Mouse (Mus musculus): Measurements from ENCODE around the gene H2-Oa. TPM values are rescaled to one million over a fixed set of nuclear protein-coding genes. Genes with fewer than 3 reads are reported as not detected.
"Not testable (repeated sequence)": the region's sequence is repeated elsewhere in the genome, so short reads cannot be mapped to it uniquely, and the experiment has no call there.

Gene H2-Oa
- polyA plus RNA-seq, 1 experiment = 9.5 TPM

GRCm38 (mm10) chr17:34135297-34136224 is 43.4 kb downstream of the H2-Oa start:
- H3K9me3 ChIP-seq = no peaks in the 10 kb centered on the region
- TF ChIP-seq FLI1 (IDR thresholded peaks at IDR 0.05; ENCODE audit: low read length) (no peak), GATA1 (IDR thresholded peaks at IDR 0.05; ENCODE audit: borderline replicate concordance, low read length) (no peak)
- peaks cover 11% of the 10 kb centered on the region for H3K36me3 ChIP-seq (replicated peaks; ENCODE audit: low read length)
- peaks cover 32% of the 10 kb centered on the region for H3K27me3 ChIP-seq (replicated peaks)
- peaks cover 51% of the 10 kb centered on the region for H3K4me1 ChIP-seq
- H3K4me3 ChIP-seq (replicated peaks) = peak overlapping the region; percentile 93

GRCm38 (mm10) chr17:34137601-34138000 is 45.5 kb downstream of the H2-Oa start:
- H3K36me3 ChIP-seq (replicated peaks; ENCODE audit: low read length) = peaks cover 11% of the 10 kb centered on the region
- H3K4me1 ChIP-seq = peaks cover 64% of the 10 kb centered on the region
- no peak overlapping the region for H3K4me3 ChIP-seq (replicated peaks)
- H3K27me3 ChIP-seq (replicated peaks) = peaks cover 35% of the 10 kb centered on the region
- no peaks in the 10 kb centered on the region for H3K9me3 ChIP-seq
- TF ChIP-seq FLI1 (IDR thresholded peaks at IDR 0.05; ENCODE audit: low read length) (no peak), GATA1 (IDR thresholded peaks at IDR 0.05; ENCODE audit: borderline replicate concordance, low read length) (no peak)

GRCm38 (mm10) chr17:34138655-34139054 is 46.5 kb downstream of the H2-Oa start:
- Histone ChIP-seq H3K36me3 (replicated peaks; ENCODE audit: low read length) (peaks cover 11% of the 10 kb centered on the region), H3K27me3 (replicated peaks) (peaks cover 35% of the 10 kb centered on the region), H3K4me3 (replicated peaks) (no peak overlapping the region), H3K9me3 (no peaks in the 10 kb centered on the region), H3K4me1 (peaks cover 71% of the 10 kb centered on the region)
- TF ChIP-seq GATA1 (IDR thresholded peaks at IDR 0.05; ENCODE audit: borderline replicate concordance, low read length) (no peak), FLI1 (IDR thresholded peaks at IDR 0.05; ENCODE audit: low read length) (no peak)

GRCm38 (mm10) chr17:34139416-34139815 is 47.3 kb downstream of the H2-Oa start:
- peak overlapping the region; percentile 23 for H3K4me3 ChIP-seq (replicated peaks)
- peaks cover 65% of the 10 kb centered on the region for H3K4me1 ChIP-seq
- H3K36me3 ChIP-seq (replicated peaks; ENCODE audit: low read length) = peaks cover 11% of the 10 kb centered on the region
- peaks cover 35% of the 10 kb centered on the region for H3K27me3 ChIP-seq (replicated peaks)
- no peak for TF ChIP-seq FLI1 (IDR thresholded peaks at IDR 0.05; ENCODE audit: low read length)
- TF ChIP-seq GATA1 (IDR thresholded peaks at IDR 0.05; ENCODE audit: borderline replicate concordance, low read length) = no peak
- H3K9me3 ChIP-seq = no peaks in the 10 kb centered on the region

GRCm38 (mm10) chr17:34140240-34140639 is 48.1 kb downstream of the H2-Oa start:
- peaks cover 35% of the 10 kb centered on the region for H3K27me3 ChIP-seq (replicated peaks)
- no peaks in the 10 kb centered on the region for H3K9me3 ChIP-seq
- H3K4me1 ChIP-seq = peaks cover 57% of the 10 kb centered on the region
- peaks cover 11% of the 10 kb centered on the region for H3K36me3 ChIP-seq (replicated peaks; ENCODE audit: low read length)
- H3K4me3 ChIP-seq (replicated peaks) = no peak overlapping the region
- TF ChIP-seq FLI1 (IDR thresholded peaks at IDR 0.05; ENCODE audit: low read length) (no peak), GATA1 (IDR thresholded peaks at IDR 0.05; ENCODE audit: borderline replicate concordance, low read length) (no peak)

GRCm38 (mm10) chr17:34141448-34141847 is 49.3 kb downstream of the H2-Oa start:
- peaks cover 46% of the 10 kb centered on the region for H3K4me1 ChIP-seq
- TF ChIP-seq GATA1 (IDR thresholded peaks at IDR 0.05; ENCODE audit: borderline replicate concordance, low read length) (no peak), FLI1 (IDR thresholded peaks at IDR 0.05; ENCODE audit: low read length) (no peak)
- H3K4me3 ChIP-seq (replicated peaks) = no peak overlapping the region
- peaks cover 11% of the 10 kb centered on the region for H3K36me3 ChIP-seq (replicated peaks; ENCODE audit: low read length)
- no peaks in the 10 kb centered on the region for H3K9me3 ChIP-seq
- peaks cover 36% of the 10 kb centered on the region for H3K27me3 ChIP-seq (replicated peaks)

- Histone ChIP-seq H3K9me3 (no peaks in the 10 kb centered on the region), H3K4me3 (replicated peaks) (peak overlapping the region; percentile 73), H3K4me1 (peaks cover 42% of the 10 kb centered on the region), H3K36me3 (replicated peaks; ENCODE audit: low read length) (peaks cover 9% of the 10 kb centered on the region), H3K27me3 (replicated peaks) (peaks cover 30% of the 10 kb centered on the region)
- TF ChIP-seq FLI1 (IDR thresholded peaks at IDR 0.05; ENCODE audit: low read length) (no peak), GATA1 (IDR thresholded peaks at IDR 0.05; ENCODE audit: borderline replicate concordance, low read length) (no peak)
Observed at GRCm38 (mm10) chr17:34142456-34143010, 50.4 kb downstream of the H2-Oa start.

- H3K36me3 ChIP-seq (replicated peaks; ENCODE audit: low read length) = peaks cover 4% of the 10 kb centered on the region
- peak within 1 kb of the TSS; percentile 73 for H3K4me3 ChIP-seq (replicated peaks)
- H3K4me1 ChIP-seq = peaks cover 42% of the 10 kb centered on the region
- peaks cover 28% of the 10 kb centered on the region for H3K27me3 ChIP-seq (replicated peaks)
- no peaks in the 10 kb centered on the region for H3K9me3 ChIP-seq
- TF ChIP-seq GATA1 (IDR thresholded peaks at IDR 0.05; ENCODE audit: borderline replicate concordance, low read length) = no peak
Observed at GRCm38 (mm10) chr17:34143033-34143432, 50.9 kb downstream of the H2-Oa start, which contains the start of gene H2-DMb2. Gene H2-DMb2 (plus strand): TSS chr17:34143307.

- Histone ChIP-seq H3K9me3 (no peaks in the 10 kb centered on the region), H3K4me3 (replicated peaks) (peak overlapping the region; percentile 73), H3K4me1 (peaks cover 42% of the 10 kb centered on the region), H3K27me3 (replicated peaks) (peaks cover 25% of the 10 kb centered on the region), H3K36me3 (replicated peaks; ENCODE audit: low read length) (no peaks in the 10 kb centered on the region)
- no peak for TF ChIP-seq GATA1 (IDR thresholded peaks at IDR 0.05; ENCODE audit: borderline replicate concordance, low read length)
- TF ChIP-seq FLI1 (IDR thresholded peaks at IDR 0.05; ENCODE audit: low read length) = no peak
Observed at GRCm38 (mm10) chr17:34143461-34143860, 51.3 kb downstream of the H2-Oa start.

GRCm38 (mm10) chr17:34144221-34144620 is 52.1 kb downstream of the H2-Oa start:
- not testable (repeated sequence) for H3K9me3 ChIP-seq; H3K4me3 ChIP-seq (replicated peaks); H3K36me3 ChIP-seq (replicated peaks; ENCODE audit: low read length)
- Histone ChIP-seq H3K27me3 (replicated peaks) (peaks cover 18% of the 10 kb centered on the region), H3K4me1 (peaks cover 42% of the 10 kb centered on the region)

Other genes with a start within 250 kb of the H2-Oa start
- 16.0 and 94.0 TPM in 2 replicates for gene Cd320, start 249.2 kb upstream of the H2-Oa start, polyA plus RNA-seq (2012; ENCODE audit: insufficient read depth, low replicate concordance)
- not detected in 2 replicates for gene Gm7029, start 218.5 kb upstream of the H2-Oa start, polyA plus RNA-seq (2012; ENCODE audit: insufficient read depth, low replicate concordance)
- gene Kifc1, start 201.7 kb upstream of the H2-Oa start, polyA plus RNA-seq (2012; ENCODE audit: insufficient read depth, low replicate concordance) = 9.8 and 31.7 TPM in 2 replicates
- not detected in 2 replicates for gene Platr17, start 187.2 kb upstream of the H2-Oa start, polyA plus RNA-seq (2012; ENCODE audit: insufficient read depth, low replicate concordance)
- 11.0 and 20.0 TPM in 2 replicates for gene Daxx, start 182.9 kb upstream of the H2-Oa start, polyA plus RNA-seq (2012; ENCODE audit: insufficient read depth, low replicate concordance)
- 362 and 606 TPM in 2 replicates for gene Tapbp, start 176.4 kb upstream of the H2-Oa start, polyA plus RNA-seq (2012; ENCODE audit: insufficient read depth, low replicate concordance)
- gene Zbtb22, start 176.4 kb upstream of the H2-Oa start, polyA plus RNA-seq (2012; ENCODE audit: insufficient read depth, low replicate concordance) = 45.3 and 51.7 TPM in 2 replicates
- 90.4 and 221 TPM in 2 replicates for gene Rgl2, start 162.8 kb upstream of the H2-Oa start, polyA plus RNA-seq (2012; ENCODE audit: insufficient read depth, low replicate concordance)
- 39.4 and 269 TPM in 2 replicates for gene Pfdn6, start 152.0 kb upstream of the H2-Oa start, polyA plus RNA-seq (2012; ENCODE audit: insufficient read depth, low replicate concordance)
- gene Wdr46, start 151.7 kb upstream of the H2-Oa start, polyA plus RNA-seq (2012; ENCODE audit: insufficient read depth, low replicate concordance) = 58.7 and 64.2 TPM in 2 replicates
- 15.5 and 19.7 TPM in 2 replicates for gene B3galt4, start 140.9 kb upstream of the H2-Oa start, polyA plus RNA-seq (2012; ENCODE audit: insufficient read depth, low replicate concordance)
- gene Vps52, start 136.5 kb upstream of the H2-Oa start, polyA plus RNA-seq (2012; ENCODE audit: insufficient read depth, low replicate concordance) = 75.8 and 138 TPM in 2 replicates
- gene Rps18, start 136.3 kb upstream of the H2-Oa start, polyA plus RNA-seq (2012; ENCODE audit: insufficient read depth, low replicate concordance) = 17.5 and 129 TPM in 2 replicates
- 144 and 307 TPM in 2 replicates for gene H2-K1, start 92.0 kb upstream of the H2-Oa start, polyA plus RNA-seq (2012; ENCODE audit: insufficient read depth, low replicate concordance)
- gene Ring1, start 67.7 kb upstream of the H2-Oa start, polyA plus RNA-seq (2012; ENCODE audit: insufficient read depth, low replicate concordance) = 5.3 and 24.9 TPM in 2 replicates
- 12.4 and 22.2 TPM in 2 replicates for gene H2-Ke6, start 64.3 kb upstream of the H2-Oa start, polyA plus RNA-seq (2012; ENCODE audit: insufficient read depth, low replicate concordance)
- gene Slc39a7, start 60.7 kb upstream of the H2-Oa start, polyA plus RNA-seq (2012; ENCODE audit: insufficient read depth, low replicate concordance) = 63.6 and 95.7 TPM in 2 replicates
- 66.5 and 117 TPM in 2 replicates for gene Rxrb, start 60.5 kb upstream of the H2-Oa start, polyA plus RNA-seq (2012; ENCODE audit: insufficient read depth, low replicate concordance)
- 19.6 and 36.5 TPM in 2 replicates for gene Col11a2, start 52.9 kb upstream of the H2-Oa start, polyA plus RNA-seq (2012; ENCODE audit: insufficient read depth, low replicate concordance)
- gene H2-DMa, start 27.2 kb downstream of the H2-Oa start, polyA plus RNA-seq (2012; ENCODE audit: insufficient read depth, low replicate concordance) = 19.3 and 32.1 TPM in 2 replicates
- gene Brd2, start 30.3 kb downstream of the H2-Oa start, polyA plus RNA-seq (2012; ENCODE audit: insufficient read depth, low replicate concordance) = 174 and 242 TPM in 2 replicates
- 1.5 TPM in 1 of 2 replicates, not detected in the other for gene H2-DMb2, start 51.0 kb downstream of the H2-Oa start, polyA plus RNA-seq (2012; ENCODE audit: insufficient read depth, low replicate concordance)
- 1.1 TPM in 1 of 2 replicates, not detected in the other for gene H2-DMb1, start 60.7 kb downstream of the H2-Oa start, polyA plus RNA-seq (2012; ENCODE audit: insufficient read depth, low replicate concordance)
- 27.1 and 27.9 TPM in 2 replicates for gene Tap1, start 95.2 kb downstream of the H2-Oa start, polyA plus RNA-seq (2012; ENCODE audit: insufficient read depth, low replicate concordance)
- gene Psmb9, start 95.4 kb downstream of the H2-Oa start, polyA plus RNA-seq (2012; ENCODE audit: insufficient read depth, low replicate concordance) = 15.3 and 32.2 TPM in 2 replicates
- 16.6 and 74.9 TPM in 2 replicates for gene Psmb8, start 105.4 kb downstream of the H2-Oa start, polyA plus RNA-seq (2012; ENCODE audit: insufficient read depth, low replicate concordance)
- gene Tap2, start 111.2 kb downstream of the H2-Oa start, polyA plus RNA-seq (2012; ENCODE audit: insufficient read depth, low replicate concordance) = 87.3 and 103 TPM in 2 replicates
- gene H2-Ob, start 146.6 kb downstream of the H2-Oa start, polyA plus RNA-seq (2012; ENCODE audit: insufficient read depth, low replicate concordance) = 0.76 TPM in 1 of 2 replicates, not detected in the other
- gene H2-Ab1, start 165.3 kb downstream of the H2-Oa start, polyA plus RNA-seq (2012; ENCODE audit: insufficient read depth, low replicate concordance) = 1.8 TPM in 1 of 2 replicates, not detected in the other
- 0.64 TPM in 1 of 2 replicates, not detected in the other for gene H2-Aa, start 195.5 kb downstream of the H2-Oa start, polyA plus RNA-seq (2012; ENCODE audit: insufficient read depth, low replicate concordance)
- 2.8 TPM in 1 of 2 replicates, not detected in the other for gene H2-Eb1, start 213.5 kb downstream of the H2-Oa start, polyA plus RNA-seq (2012; ENCODE audit: insufficient read depth, low replicate concordance)
- gene H2-Eb2, start 233.3 kb downstream of the H2-Oa start, polyA plus RNA-seq (2012; ENCODE audit: insufficient read depth, low replicate concordance) = not detected in 2 replicates